ENCODE assay signal across 32 mouse cellular contexts in the genomic region with DNA sequence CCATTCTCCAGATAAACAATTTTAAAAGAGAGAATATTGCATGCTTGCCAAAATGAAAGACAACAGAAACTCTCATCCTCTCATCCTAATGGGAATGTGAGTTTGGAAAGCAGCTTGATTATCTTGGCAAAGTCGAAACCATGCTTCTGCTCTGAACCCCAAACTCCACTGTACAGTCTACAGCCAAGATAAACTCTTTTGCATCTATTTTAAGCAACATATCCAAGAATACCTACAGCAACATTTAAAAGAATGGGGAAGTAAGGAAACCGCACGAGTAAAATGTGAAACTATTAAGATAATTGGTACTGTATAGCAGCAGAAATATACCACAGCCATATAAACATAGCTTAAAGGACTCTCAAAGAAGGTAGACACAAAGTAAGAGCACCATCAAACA. TPM values are rescaled to one million over a fixed set of nuclear protein-coding genes. Genes with fewer than 3 reads are reported as not detected.
A peak's percentile ranks its signal among the peaks of the same experiment; 100 is the strongest.
DNase-seq lines count a peak whose midpoint lies in the region; ATAC-seq and TF ChIP-seq lines count a peak whose summit lies in the region.
"Had no signal": no experiment of that assay in that cellular context is flagged by ENCODE, and none has a peak within 500 bp of the region (broad histone marks: within the 10 kb centered on the region; RNA-seq: fewer than 3 reads in every experiment).

No protein-coding gene starts in this region.

- no peak for ATAC-seq in embryonic facial prominence, embryonic 14.5 days (ENCODE audit: low read depth)
- peak; percentile 54; the same call in 1 of the 2 replicates for ATAC-seq in G1E (ENCODE audit: extremely low read depth, insufficient number of reproducible peaks, low FRiP score, poor library complexity, severe bottlenecking)
- ATAC-seq in common myeloid progenitor, adult 5-6 weeks (replicated peaks; ENCODE audit: low read depth, poor library complexity, severe bottlenecking): peak; percentile 82
- peak; percentile 67 for ATAC-seq in megakaryocyte, adult 5-6 weeks (ENCODE audit: poor library complexity, severe bottlenecking)
- ATAC-seq in erythroblast, adult 5-6 weeks (replicated peaks; ENCODE audit: low FRiP score, poor library complexity, severe bottlenecking): no peak
- ATAC-seq in forebrain, embryonic 14.5 days: no peak
- ATAC-seq: midbrain, embryonic 15.5 days had no signal

- no peak overlapping the region for H3K4me3 ChIP-seq in embryonic facial prominence, embryonic 14.5 days (ENCODE audit: low read depth, low read length)
- H3K4me3 ChIP-seq in embryonic facial prominence, embryonic 10.5 days: no peak overlapping the region
- H3K4me3 ChIP-seq in G1E (ENCODE audit: low read depth, low read length): no peak overlapping the region
- H3K4me3 ChIP-seq in forebrain, embryonic 14.5 days (ENCODE audit: low read depth, low read length): no peak overlapping the region
- H3K4me3 ChIP-seq: embryonic facial prominence, embryonic 15.5 days; heart, embryonic 10.5 days; hindbrain, embryonic 12.5 days; limb, embryonic 13.5 days; liver, embryonic 13.5 days; midbrain, embryonic 15.5 days; myocyte; neural tube, embryonic 13.5 days had no signal

- H3K9ac ChIP-seq in embryonic facial prominence, embryonic 14.5 days (ENCODE audit: low read depth, low read length): no peak overlapping the region
- no peak overlapping the region for H3K9ac ChIP-seq in forebrain, embryonic 14.5 days (ENCODE audit: low read length)
- H3K9ac ChIP-seq: embryonic facial prominence, embryonic 15.5 days; hindbrain, embryonic 12.5 days; limb, embryonic 13.5 days; liver, embryonic 13.5 days; midbrain, embryonic 15.5 days; neural tube, embryonic 13.5 days had no signal

- no peaks in the 10 kb centered on the region for H3K27me3 ChIP-seq in embryonic facial prominence, embryonic 14.5 days (replicated peaks; ENCODE audit: control insufficient read depth, insufficient read depth, low read length)
- H3K27me3 ChIP-seq in embryonic facial prominence, embryonic 10.5 days (replicated peaks; ENCODE audit: low read depth, poor library complexity, severe bottlenecking): no peaks in the 10 kb centered on the region
- peaks cover 8% of the 10 kb centered on the region for H3K27me3 ChIP-seq in G1E (ENCODE audit: insufficient read depth, low read length)
- no peaks in the 10 kb centered on the region for H3K27me3 ChIP-seq in forebrain, embryonic 14.5 days (replicated peaks; ENCODE audit: control insufficient read depth, insufficient read depth, low read length)
- H3K27me3 ChIP-seq: embryonic facial prominence, embryonic 15.5 days; hindbrain, embryonic 12.5 days; limb, embryonic 13.5 days; liver, embryonic 13.5 days; midbrain, embryonic 15.5 days; neural tube, embryonic 13.5 days had no signal

- H3K36me3 ChIP-seq in embryonic facial prominence, embryonic 14.5 days (ENCODE audit: control insufficient read depth, insufficient read depth, low read length): no peaks in the 10 kb centered on the region
- no peaks in the 10 kb centered on the region for H3K36me3 ChIP-seq in embryonic facial prominence, embryonic 10.5 days (replicated peaks)
- H3K36me3 ChIP-seq in G1E (replicated peaks): no peaks in the 10 kb centered on the region
- no peaks in the 10 kb centered on the region for H3K36me3 ChIP-seq in forebrain, embryonic 14.5 days (ENCODE audit: control insufficient read depth, insufficient read depth, low read length)
- H3K36me3 ChIP-seq: embryonic facial prominence, embryonic 15.5 days; heart, embryonic 10.5 days; hindbrain, embryonic 12.5 days; limb, embryonic 13.5 days; liver, embryonic 13.5 days; midbrain, embryonic 15.5 days; neural tube, embryonic 13.5 days had no signal

- 73% methylated on average over 3 of the region's 3 CpGs for WGBS in embryonic facial prominence, embryonic 14.5 days
- 90% methylated on average over 3 of the region's 3 CpGs for WGBS in embryonic facial prominence, embryonic 10.5 days
- 87% methylated on average over 3 of the region's 3 CpGs for whole genome bisulfite sequencing in forebrain, embryonic 14.5 days

- no peak overlapping the region for H3K4me2 ChIP-seq in embryonic facial prominence, embryonic 14.5 days (ENCODE audit: low read depth, low read length)
- no peak overlapping the region for H3K4me2 ChIP-seq in forebrain, embryonic 14.5 days (ENCODE audit: low read length)
- H3K4me2 ChIP-seq: embryonic facial prominence, embryonic 15.5 days; hindbrain, embryonic 12.5 days; limb, embryonic 13.5 days; liver, embryonic 13.5 days; midbrain, embryonic 15.5 days; neural tube, embryonic 13.5 days had no signal

- H3K9me3 ChIP-seq in embryonic facial prominence, embryonic 14.5 days (ENCODE audit: control insufficient read depth, low read length): no peaks in the 10 kb centered on the region
- no peaks in the 10 kb centered on the region for H3K9me3 ChIP-seq in embryonic facial prominence, embryonic 10.5 days
- H3K9me3 ChIP-seq in G1E (replicated peaks): no peaks in the 10 kb centered on the region
- no peaks in the 10 kb centered on the region for H3K9me3 ChIP-seq in forebrain, embryonic 14.5 days (replicated peaks; ENCODE audit: control insufficient read depth, low read length)
- H3K9me3 ChIP-seq: embryonic facial prominence, embryonic 15.5 days; heart, embryonic 10.5 days; hindbrain, embryonic 12.5 days; limb, embryonic 13.5 days; liver, embryonic 13.5 days; midbrain, embryonic 15.5 days; neural tube, embryonic 13.5 days had no signal

- TF ChIP-seq CTCF in G1E (IDR thresholded peaks at IDR 0.05; ENCODE audit: low read depth, low read length): no peak

- H3K4me1 ChIP-seq in embryonic facial prominence, embryonic 14.5 days (ENCODE audit: control insufficient read depth, insufficient read depth, low read length): no peaks in the 10 kb centered on the region
- H3K4me1 ChIP-seq in embryonic facial prominence, embryonic 10.5 days: peaks cover 3% of the 10 kb centered on the region
- peaks cover 41% of the 10 kb centered on the region for H3K4me1 ChIP-seq in G1E (ENCODE audit: insufficient read depth, low read depth, low read length)
- peaks cover under 1% of the 10 kb centered on the region; the same call in 1 of the 2 replicates for H3K4me1 ChIP-seq in forebrain, embryonic 14.5 days (ENCODE audit: control insufficient read depth, insufficient read depth, low read length)
- H3K4me1 ChIP-seq: embryonic facial prominence, embryonic 15.5 days; heart, embryonic 10.5 days; hindbrain, embryonic 12.5 days; limb, embryonic 13.5 days had no signal

- no peak overlapping the region for H3K27ac ChIP-seq in embryonic facial prominence, embryonic 14.5 days (replicated peaks; ENCODE audit: low read depth, low read length)
- no peak overlapping the region for H3K27ac ChIP-seq in embryonic facial prominence, embryonic 10.5 days (replicated peaks)
- H3K27ac ChIP-seq in forebrain, embryonic 14.5 days (ENCODE audit: low read depth, low read length): no peak overlapping the region
- H3K27ac ChIP-seq: embryonic facial prominence, embryonic 15.5 days; heart, embryonic 10.5 days; hindbrain, embryonic 12.5 days; limb, embryonic 13.5 days; liver, embryonic 13.5 days; midbrain, embryonic 15.5 days; neural tube, embryonic 13.5 days had no signal

- peak; percentile 22 for DNase-seq in embryonic facial prominence, embryonic 14.5 days (ENCODE audit: low spot score)
- DNase-seq in embryonic facial prominence, embryonic 10.5 days (ENCODE audit: low spot score): no peak
- DNase-seq in G1E (ENCODE audit: low spot score): no peak
- no peak for DNase-seq in thymus, postnatal 4 days
- DNase-seq in forebrain, embryonic 14.5 days (ENCODE audit: low spot score): no peak
- DNase-seq: adrenal gland, postnatal 10 days; cerebellum, adult 2 months; cerebellum, postnatal 25 days; embryo, embryonic 11 days; gastrocnemius, postnatal 36 days; heart, postnatal 10 days; kidney, adult 11 months; kidney, postnatal 36 days; layer of hippocampus, postnatal 36 days; liver, embryonic 13.5 days; lung, adult 2 months; lung, postnatal 14 days; retina, postnatal 1 day; thymus, postnatal 36 days had no signal

RNA-seq across cellular contexts. Expression of gene Oxsr1, which starts 6.3 kb away (rescaled TPM):
- polyA plus RNA-seq in embryonic facial prominence, embryonic 14.5 days (2014; fragmentation: Nextera tagmentation; extraction: Ambion mirVana): 13.6 and 14.5 TPM in 2 replicates
- polyA plus RNA-seq in embryonic facial prominence, embryonic 10.5 days (2016; fragmentation: Nextera tagmentation; extraction: Ambion mirVana): 12.1 and 12.3 TPM in 2 replicates
- 35.4 and 59.7 TPM in 2 replicates for total RNA-seq in G1E (2014; fragmentation: Nextera tagmentation)
- 53.5 and 56.3 TPM in 2 replicates for total RNA-seq in G1E (2017)
- polyA plus RNA-seq in G1E (2012): 14.7 and 18.2 TPM in 2 replicates
- 35.4 and 35.5 TPM in 2 replicates for total RNA-seq in common myeloid progenitor, adult 5-6 weeks (2017)
- total RNA-seq in megakaryocyte, adult 5-6 weeks (2015): 14.3 and 16.8 TPM in 2 replicates
- total RNA-seq in megakaryocyte, adult 5-6 weeks (2017): 35.1 and 36.9 TPM in 2 replicates
- total RNA-seq in erythroblast, adult 5-6 weeks (2015; ENCODE audit: low replicate concordance): 3.7 and 7.5 TPM in 2 replicates
- 11.0 and 17.0 TPM in 2 replicates for total RNA-seq in erythroblast, adult 5-6 weeks (2017; ENCODE audit: low replicate concordance)
- polyA plus RNA-seq in forebrain, embryonic 14.5 days (2014; fragmentation: Nextera tagmentation; extraction: Ambion mirVana): 13.5 and 14.9 TPM in 2 replicates

RNA-seq across cellular contexts. Expression of gene Acaa1a, which starts 11.0 kb away (rescaled TPM):
- polyA plus RNA-seq in embryonic facial prominence, embryonic 14.5 days (2014; fragmentation: Nextera tagmentation; extraction: Ambion mirVana): 83.8 and 86.9 TPM in 2 replicates
- polyA plus RNA-seq in embryonic facial prominence, embryonic 10.5 days (2016; fragmentation: Nextera tagmentation; extraction: Ambion mirVana): 75.2 and 76.8 TPM in 2 replicates
- total RNA-seq in G1E (2014; fragmentation: Nextera tagmentation) (14.2 and 18.1 TPM in 2 replicates), G1E (2017) (30.7 and 31.9 TPM in 2 replicates)
- polyA plus RNA-seq in G1E (2012): 53.4 and 71.2 TPM in 2 replicates
- 20.1 and 23.1 TPM in 2 replicates for total RNA-seq in common myeloid progenitor, adult 5-6 weeks (2017)
- total RNA-seq in megakaryocyte, adult 5-6 weeks (2015): 31.9 and 37.2 TPM in 2 replicates
- 27.4 and 32.5 TPM in 2 replicates for total RNA-seq in megakaryocyte, adult 5-6 weeks (2017)
- 6.9 and 9.2 TPM in 2 replicates for total RNA-seq in erythroblast, adult 5-6 weeks (2015; ENCODE audit: low replicate concordance)
- 4.1 and 8.1 TPM in 2 replicates for total RNA-seq in erythroblast, adult 5-6 weeks (2017; ENCODE audit: low replicate concordance)
- 92.0 and 95.0 TPM in 2 replicates for polyA plus RNA-seq in forebrain, embryonic 14.5 days (2014; fragmentation: Nextera tagmentation; extraction: Ambion mirVana)

RNA-seq across cellular contexts. Expression of gene Myd88, which starts 12.7 kb away (rescaled TPM):
- polyA plus RNA-seq in embryonic facial prominence, embryonic 14.5 days (2014; fragmentation: Nextera tagmentation; extraction: Ambion mirVana): 22.2 and 26.4 TPM in 2 replicates
- polyA plus RNA-seq in embryonic facial prominence, embryonic 10.5 days (2016; fragmentation: Nextera tagmentation; extraction: Ambion mirVana): 8.3 and 9.9 TPM in 2 replicates
- total RNA-seq in G1E (2014; fragmentation: Nextera tagmentation) (24.4 and 31.3 TPM in 2 replicates), G1E (2017) (26.0 and 27.0 TPM in 2 replicates)
- 8.9 and 12.3 TPM in 2 replicates for polyA plus RNA-seq in G1E (2012)
- 13.9 and 18.7 TPM in 2 replicates for total RNA-seq in common myeloid progenitor, adult 5-6 weeks (2017)
- total RNA-seq in megakaryocyte, adult 5-6 weeks (2015): 91.9 and 92.2 TPM in 2 replicates
- total RNA-seq in megakaryocyte, adult 5-6 weeks (2017): 61.1 and 62.7 TPM in 2 replicates
- total RNA-seq in erythroblast, adult 5-6 weeks (2015; ENCODE audit: low replicate concordance): 11.7 and 20.0 TPM in 2 replicates
- 5.1 and 8.5 TPM in 2 replicates for total RNA-seq in erythroblast, adult 5-6 weeks (2017; ENCODE audit: low replicate concordance)
- polyA plus RNA-seq in forebrain, embryonic 14.5 days (2014; fragmentation: Nextera tagmentation; extraction: Ambion mirVana): 5.7 and 5.8 TPM in 2 replicates

RNA-seq across cellular contexts. Expression of gene Xylb, which starts 28.7 kb away (rescaled TPM):
- polyA plus RNA-seq in embryonic facial prominence, embryonic 14.5 days (2014; fragmentation: Nextera tagmentation; extraction: Ambion mirVana): 4.8 and 5.0 TPM in 2 replicates
- 9.3 and 9.8 TPM in 2 replicates for polyA plus RNA-seq in embryonic facial prominence, embryonic 10.5 days (2016; fragmentation: Nextera tagmentation; extraction: Ambion mirVana)
- total RNA-seq in G1E (2014; fragmentation: Nextera tagmentation) (20.0 and 23.7 TPM in 2 replicates), G1E (2017) (9.9 and 10.3 TPM in 2 replicates)
- polyA plus RNA-seq in G1E (2012): 7.7 and 8.1 TPM in 2 replicates
- 5.3 TPM in 2 replicates for total RNA-seq in common myeloid progenitor, adult 5-6 weeks (2017)
- total RNA-seq in megakaryocyte, adult 5-6 weeks (2015): 0.60 and 1.7 TPM in 2 replicates
- total RNA-seq in megakaryocyte, adult 5-6 weeks (2017): 0.89 and 1.9 TPM in 2 replicates
- 0.19 TPM in 1 of 2 replicates, not detected in the other for total RNA-seq in erythroblast, adult 5-6 weeks (2015; ENCODE audit: low replicate concordance)
- total RNA-seq in erythroblast, adult 5-6 weeks (2017; ENCODE audit: low replicate concordance): 0.56 TPM in 1 of 2 replicates, not detected in the other
- polyA plus RNA-seq in forebrain, embryonic 14.5 days (2014; fragmentation: Nextera tagmentation; extraction: Ambion mirVana): 2.4 and 4.1 TPM in 2 replicates

RNA-seq across cellular contexts. Expression of gene Slc22a14, which starts 36.9 kb away (rescaled TPM):
- 0.26 TPM in 1 of 2 replicates, not detected in the other for polyA plus RNA-seq in embryonic facial prominence, embryonic 14.5 days (2014; fragmentation: Nextera tagmentation; extraction: Ambion mirVana)
- polyA plus RNA-seq in embryonic facial prominence, embryonic 10.5 days (2016; fragmentation: Nextera tagmentation; extraction: Ambion mirVana): not detected in 2 replicates
- total RNA-seq in G1E (2014; fragmentation: Nextera tagmentation) (not detected in 2 replicates), G1E (2017) (not detected in 2 replicates)
- not detected in 2 replicates for polyA plus RNA-seq in G1E (2012)
- total RNA-seq in common myeloid progenitor, adult 5-6 weeks (2017): not detected in 2 replicates
- not detected in 2 replicates for total RNA-seq in megakaryocyte, adult 5-6 weeks (2015)
- total RNA-seq in megakaryocyte, adult 5-6 weeks (2017): not detected in 2 replicates
- not detected in 2 replicates for total RNA-seq in erythroblast, adult 5-6 weeks (2015; ENCODE audit: low replicate concordance)
- total RNA-seq in erythroblast, adult 5-6 weeks (2017; ENCODE audit: low replicate concordance): not detected in 2 replicates
- polyA plus RNA-seq in forebrain, embryonic 14.5 days (2014; fragmentation: Nextera tagmentation; extraction: Ambion mirVana): not detected in 2 replicates
- total RNA-seq: gastrocnemius, postnatal 36 days; layer of hippocampus, postnatal 36 days; left cerebral cortex, postnatal 14 days had no signal
- polyA plus RNA-seq: cerebellum, adult 2 months; forebrain, embryonic 11.5 days; heart, embryonic 10.5 days; hindbrain, embryonic 12.5 days; liver, embryonic 13.5 days; midbrain, embryonic 15.5 days; myocyte; neural tube, embryonic 13.5 days; stomach, embryonic 14.5 days had no signal

Comparison
In these comparisons a context has a peak if more than half of its experiments do, and no peak if none do; other contexts are left out.
1. ATAC-seq: peak in G1E (single experiment), common myeloid progenitor, adult 5-6 weeks (single experiment) and megakaryocyte, adult 5-6 weeks (single experiment); none in embryonic facial prominence, embryonic 14.5 days (single experiment), erythroblast, adult 5-6 weeks (single experiment) and forebrain, embryonic 14.5 days (single experiment).